Mouse (Mus musculus) lung, postnatal 4 days (tissue): ENCODE measurements around the gene Rhobtb1.

Experiments
- DNase-seq, 2 experiments: peaks; one replicate each; pipeline ENCODE4 v3.0.0; 2021

Gene Rhobtb1

DNA sequence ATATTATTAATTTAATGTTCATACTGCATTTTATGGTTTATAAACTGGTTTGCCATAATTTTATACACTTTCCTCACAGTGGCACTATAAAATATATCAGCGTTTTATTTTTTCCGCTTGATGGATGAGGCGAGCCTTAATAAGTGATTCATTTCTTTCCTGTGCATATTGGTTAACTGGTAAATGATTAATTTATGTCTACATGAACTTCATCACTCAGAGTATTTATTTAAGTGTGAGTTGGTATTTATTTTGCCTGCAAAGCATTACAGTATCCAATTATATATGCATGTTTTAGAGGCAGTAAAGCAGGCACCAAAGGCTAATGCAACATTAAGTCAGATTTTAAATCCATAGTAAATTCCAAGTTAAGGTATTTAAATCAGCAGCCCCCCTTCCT lies 14.6 kb downstream of the Rhobtb1 start:
- DNase-seq: no peak

DNA sequence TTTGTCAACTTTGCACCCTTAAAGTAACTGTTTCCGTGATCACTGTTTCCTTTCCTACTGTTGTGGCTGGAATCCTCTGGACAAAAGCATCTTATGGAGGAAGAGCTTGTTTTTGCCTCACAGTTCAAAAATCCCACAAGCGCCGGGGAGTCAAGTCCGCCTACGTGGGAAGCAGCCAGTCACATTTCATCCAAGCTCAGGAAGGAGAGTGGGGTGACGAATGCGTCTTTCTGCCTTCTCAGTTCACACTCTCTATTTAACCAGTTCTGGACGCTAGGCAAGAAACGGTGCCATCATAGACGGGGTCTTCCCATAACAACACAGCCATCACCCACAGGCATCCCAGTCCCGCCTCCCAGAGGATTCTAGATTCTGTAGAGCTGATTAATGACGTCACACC lies 15.3 kb downstream of the Rhobtb1 start:
- DNase-seq: no peak

- no peak for DNase-seq
Observed at GRCm38 (mm10) chr10:69172412-69172811, 21.2 kb downstream of the Rhobtb1 start.

DNA sequence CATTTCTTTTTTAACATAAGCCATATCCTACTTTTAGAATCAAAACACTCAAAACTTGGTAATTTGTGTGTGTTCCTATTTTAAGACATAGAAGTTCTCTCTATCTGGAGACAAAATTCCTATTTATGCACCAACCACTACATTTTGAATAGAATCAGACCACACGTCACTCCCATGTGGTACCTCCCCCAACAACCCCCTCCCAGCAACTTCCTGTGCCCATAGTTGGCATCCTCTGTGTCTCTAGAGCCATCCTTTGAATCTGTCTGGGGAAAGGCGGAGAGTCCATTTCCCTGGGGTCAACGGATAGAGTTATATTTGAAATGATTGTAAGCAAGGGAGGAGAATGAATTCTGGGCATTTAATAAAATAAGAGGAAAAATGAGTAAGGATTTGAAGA lies 24.9 kb downstream of the Rhobtb1 start:
- DNase-seq: no peak

DNA sequence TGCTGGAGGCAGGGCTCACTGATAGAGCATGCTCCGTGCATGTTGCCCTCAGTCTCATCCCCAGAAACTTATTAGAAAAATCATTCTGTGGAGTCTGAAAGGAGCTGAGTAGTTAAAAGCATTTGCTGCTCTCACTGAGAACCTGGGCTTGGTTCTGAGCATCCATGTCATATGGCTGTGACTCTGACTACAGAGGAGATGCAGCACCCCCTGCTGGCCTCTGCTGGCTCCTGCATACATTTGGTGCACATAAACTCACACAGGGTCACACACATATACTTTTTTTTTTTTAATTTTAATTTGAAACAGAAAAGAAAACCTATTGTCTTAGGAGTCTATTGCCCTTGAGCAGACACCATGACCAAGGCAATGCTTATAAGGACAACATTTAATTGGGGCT lies 28.1 kb downstream of the Rhobtb1 start:
- no peak for DNase-seq

DNA sequence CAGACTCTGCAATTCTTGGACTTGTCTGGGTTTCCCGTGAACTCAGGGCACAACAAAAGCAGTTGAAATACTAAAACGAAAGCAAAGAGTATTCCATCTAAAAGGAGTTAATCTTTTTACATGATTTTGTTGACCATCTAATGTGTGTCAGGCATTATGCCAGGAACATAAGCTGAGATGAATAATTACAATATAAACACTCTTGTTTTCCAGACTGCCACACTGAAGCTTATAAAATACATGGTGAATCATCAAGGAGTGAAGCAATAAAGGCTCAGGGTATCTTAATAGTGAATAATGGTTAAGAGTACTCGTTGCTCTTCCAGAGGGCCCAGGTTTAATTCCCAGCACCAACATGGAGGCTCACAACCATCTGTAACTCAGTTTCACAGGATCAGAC lies 29.8 kb downstream of the Rhobtb1 start:
- DNase-seq: no peak

- DNase-seq: no peak
Observed at GRCm38 (mm10) chr10:69184903-69185302, 33.7 kb downstream of the Rhobtb1 start.

- peak in 1 of 2 experiments; percentile 18 for DNase-seq
Observed at GRCm38 (mm10) chr10:69185431-69185830, 34.2 kb downstream of the Rhobtb1 start.

DNA sequence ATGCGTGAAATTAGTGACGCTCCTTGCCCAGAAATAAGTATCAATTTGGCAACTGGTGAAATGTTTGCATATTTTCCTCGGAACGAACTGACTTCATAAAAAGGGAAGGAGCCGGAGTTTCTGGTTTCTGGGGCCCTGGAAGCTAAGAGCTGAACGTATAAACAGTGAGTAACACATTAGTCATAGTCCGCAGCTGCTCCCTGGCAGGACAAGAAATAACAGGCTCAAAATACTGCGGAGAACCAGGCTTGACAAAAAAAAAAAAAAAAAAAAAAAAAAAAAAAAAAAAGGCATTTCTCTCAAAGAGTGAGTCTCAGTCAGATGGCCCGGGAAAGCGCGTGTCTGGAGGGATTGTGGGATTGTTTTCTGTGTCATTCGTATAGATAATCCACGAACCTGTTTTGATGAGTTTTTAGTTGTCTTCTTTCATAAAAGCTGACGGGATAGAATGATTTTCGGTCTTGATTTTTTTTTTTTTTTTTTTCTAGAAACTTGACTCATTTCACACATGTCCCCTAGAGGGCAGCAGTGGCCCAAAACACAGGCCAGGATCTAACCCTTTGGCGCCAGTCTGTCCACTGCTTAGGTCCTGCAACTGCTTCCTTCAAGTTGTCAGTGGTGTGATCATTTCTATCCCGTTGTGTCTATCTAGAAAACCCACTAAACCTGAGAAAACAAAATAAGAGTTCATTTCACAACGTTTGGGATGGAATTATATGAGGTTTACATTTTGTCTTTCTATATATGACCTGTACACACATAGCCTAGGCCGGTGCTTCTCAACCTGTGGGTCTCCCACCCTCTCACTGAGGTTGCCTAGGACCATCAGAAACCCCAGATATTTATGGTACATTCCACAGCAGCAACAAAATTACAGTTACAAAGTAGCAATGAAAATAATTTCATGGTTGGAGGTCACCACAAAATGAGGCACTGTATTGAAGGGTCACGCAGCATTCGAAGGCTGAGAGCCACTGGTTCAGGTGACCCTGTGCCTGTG lies 35.0 kb downstream of the Rhobtb1 start:
- peak; percentile 75 to 79 for DNase-seq

DNA sequence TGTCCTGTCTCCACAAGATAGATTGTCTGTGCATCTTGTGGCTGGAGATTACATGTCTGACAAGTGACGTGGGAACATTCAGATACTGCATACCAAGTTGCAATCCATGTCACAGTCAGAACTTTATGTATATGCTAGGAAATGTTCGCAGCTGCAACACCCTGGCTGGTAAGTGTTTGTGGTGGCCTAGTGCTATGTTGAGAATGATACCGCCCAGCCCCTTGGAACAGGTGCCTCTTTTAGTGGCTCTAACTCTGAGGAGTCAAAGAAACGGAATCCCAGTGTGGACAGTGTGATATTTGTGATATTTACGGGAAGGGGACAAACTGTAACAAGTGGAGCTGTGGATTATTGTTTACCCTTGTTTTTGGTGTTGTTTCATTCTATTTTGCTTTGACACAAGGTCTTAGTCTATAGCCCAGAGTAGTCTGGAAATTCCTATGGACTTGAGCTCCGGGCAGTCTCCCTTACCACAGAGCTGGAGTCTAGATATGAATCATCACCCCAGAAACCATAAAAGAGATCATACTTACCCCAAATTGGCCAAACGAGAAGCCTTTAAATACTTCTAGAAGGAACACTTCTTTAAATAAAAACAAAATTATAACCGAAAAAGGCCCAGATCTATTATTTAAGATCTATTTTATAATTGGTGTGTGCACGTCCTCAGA lies 36.7 kb downstream of the Rhobtb1 start:
- no peak for DNase-seq

DNA sequence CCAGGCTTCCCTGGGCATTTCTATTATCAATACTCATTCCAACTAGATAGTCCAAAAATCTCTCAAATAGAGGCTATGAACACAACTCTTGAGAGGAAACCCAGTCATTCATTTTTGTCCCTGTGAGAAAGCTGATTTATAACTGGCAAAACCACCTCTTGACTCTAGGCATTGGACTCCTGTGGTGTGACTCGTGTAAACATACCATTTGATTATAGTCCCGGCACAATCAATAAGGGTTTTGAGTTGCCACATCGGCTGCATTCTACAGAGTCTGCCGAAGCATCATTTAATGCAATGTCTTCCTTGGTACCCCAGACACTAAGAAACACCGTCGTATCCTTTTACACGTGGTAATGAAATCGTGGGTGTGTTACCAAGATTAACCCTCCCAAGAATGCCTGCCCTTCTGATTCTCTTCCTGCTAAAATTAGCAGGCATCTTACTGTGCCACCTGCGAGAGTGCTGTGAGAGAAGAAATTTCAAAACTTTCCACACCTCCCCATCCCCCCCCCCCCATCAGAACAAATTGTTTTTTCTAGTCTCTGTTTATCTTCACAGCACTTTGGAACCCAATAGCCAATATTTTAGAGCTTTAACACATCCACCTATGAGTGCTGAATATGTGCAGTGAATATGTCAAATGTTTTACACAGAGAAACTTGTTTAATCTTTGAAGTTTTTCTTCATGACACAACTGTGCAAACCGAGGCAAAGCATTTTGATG lies 39.4 kb downstream of the Rhobtb1 start:
- DNase-seq: no peak

DNA sequence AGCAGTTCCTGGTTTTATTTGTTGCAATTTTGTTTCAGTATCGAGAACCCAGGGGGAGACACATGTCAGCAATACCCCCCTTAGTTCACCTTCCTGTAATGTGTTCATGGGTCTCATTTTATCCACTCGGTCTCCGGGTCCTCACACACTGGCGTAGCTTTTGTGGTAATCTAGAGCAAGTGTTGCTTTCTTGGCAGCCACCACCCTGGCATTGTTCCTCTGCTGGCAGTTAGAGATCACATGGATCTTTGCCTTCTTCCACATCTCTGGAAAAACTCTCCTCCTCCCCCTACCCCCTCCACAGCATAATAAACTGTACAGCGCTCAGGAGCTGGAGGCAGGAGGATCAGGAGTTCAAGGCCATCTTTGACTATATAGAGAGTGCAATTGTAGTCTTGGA lies 41.0 kb downstream of the Rhobtb1 start:
- DNase-seq: no peak

- no peak for DNase-seq
Observed at GRCm38 (mm10) chr10:69193721-69194120, 42.5 kb downstream of the Rhobtb1 start.

DNA sequence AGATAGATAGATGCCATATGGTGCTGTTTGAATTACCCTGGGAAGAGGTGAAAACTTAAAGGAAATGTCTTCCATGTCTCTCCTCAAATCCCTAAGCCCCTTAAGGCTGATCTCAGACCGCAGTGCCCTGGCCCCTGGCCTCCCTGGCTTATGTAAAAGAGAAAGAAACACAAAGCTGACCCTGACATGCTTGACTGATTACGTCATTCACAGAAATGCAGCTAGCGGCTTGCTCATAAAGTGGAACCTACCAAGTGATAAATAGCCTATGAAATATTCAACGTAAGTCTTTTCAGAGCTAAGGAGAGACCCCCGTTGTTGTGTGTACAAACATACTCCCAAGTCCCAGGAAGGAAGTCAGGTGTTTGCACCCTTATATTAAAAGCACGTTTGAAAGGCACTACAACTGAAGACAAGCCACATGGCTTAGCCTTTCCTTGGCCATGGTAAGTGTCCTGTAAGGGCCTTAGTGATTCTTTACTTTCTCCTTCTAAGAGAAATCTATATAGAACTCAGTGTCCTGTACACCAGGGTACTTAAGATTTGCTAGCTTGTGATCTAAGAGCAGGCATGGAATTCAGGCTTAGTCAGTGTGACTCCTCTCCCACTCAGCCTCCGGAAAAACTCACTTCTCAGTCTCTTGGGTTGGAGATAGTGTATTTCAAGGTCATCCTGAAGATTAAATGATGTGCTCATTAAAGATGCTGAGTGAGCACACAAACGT lies 53.6 kb downstream of the Rhobtb1 start:
- DNase-seq: no peak

- no peak for DNase-seq
Observed at GRCm38 (mm10) chr10:69206081-69206480, 54.8 kb downstream of the Rhobtb1 start.

GRCm38 (mm10) chr10:69207481-69207880 lies 56.2 kb downstream of the Rhobtb1 start:
- no peak for DNase-seq

DNA sequence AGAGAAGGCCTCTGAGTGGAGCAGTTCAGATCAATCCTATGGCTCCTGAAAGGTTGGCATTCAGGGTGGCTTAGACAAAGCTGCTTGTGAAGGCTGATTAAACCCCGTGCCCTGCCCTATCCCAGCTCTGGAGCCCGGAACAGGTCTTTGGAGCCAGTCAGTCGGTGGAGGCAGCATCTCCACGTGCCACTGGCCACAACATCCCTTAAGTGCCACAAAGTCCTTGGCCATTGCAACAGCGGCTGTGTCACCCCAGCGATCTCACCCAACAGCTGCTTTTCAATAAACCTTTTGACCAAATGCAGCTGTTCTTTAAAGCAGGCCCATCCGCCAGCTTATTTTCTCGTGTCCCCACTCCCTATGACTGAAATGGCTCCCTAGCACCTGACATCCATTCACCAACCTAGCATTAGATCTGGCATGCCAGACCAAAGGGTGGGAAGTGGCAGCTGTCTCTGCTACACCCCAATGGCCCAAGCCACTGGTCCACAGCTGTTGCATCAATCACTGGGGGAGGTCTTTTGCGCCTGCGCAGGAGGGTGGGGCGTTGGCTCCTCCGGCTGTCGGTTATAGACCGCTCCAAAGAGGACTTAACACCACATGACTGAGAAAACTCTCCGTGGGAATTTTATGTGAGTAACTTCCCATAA lies 56.9 kb downstream of the Rhobtb1 start:
- DNase-seq: no peak

DNA sequence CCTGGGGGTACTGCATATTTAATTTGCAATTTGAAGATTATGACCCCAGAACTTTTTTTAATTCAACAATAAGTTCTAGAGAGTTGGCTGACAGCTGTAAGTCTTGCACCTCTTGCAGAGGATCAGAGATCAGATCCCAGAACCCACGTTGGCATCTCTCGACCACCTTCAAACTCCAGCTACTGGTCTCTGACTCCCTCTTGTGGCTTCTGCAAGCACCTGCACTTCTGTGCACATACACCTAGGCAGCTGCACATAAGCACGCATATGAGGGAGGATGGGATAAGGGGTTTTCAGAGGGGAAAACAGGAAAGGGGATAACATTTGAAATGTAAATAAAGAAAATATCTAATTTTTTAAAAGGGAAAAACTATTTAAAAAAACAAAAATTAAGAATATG lies 57.5 kb downstream of the Rhobtb1 start:
- DNase-seq: no peak

DNA sequence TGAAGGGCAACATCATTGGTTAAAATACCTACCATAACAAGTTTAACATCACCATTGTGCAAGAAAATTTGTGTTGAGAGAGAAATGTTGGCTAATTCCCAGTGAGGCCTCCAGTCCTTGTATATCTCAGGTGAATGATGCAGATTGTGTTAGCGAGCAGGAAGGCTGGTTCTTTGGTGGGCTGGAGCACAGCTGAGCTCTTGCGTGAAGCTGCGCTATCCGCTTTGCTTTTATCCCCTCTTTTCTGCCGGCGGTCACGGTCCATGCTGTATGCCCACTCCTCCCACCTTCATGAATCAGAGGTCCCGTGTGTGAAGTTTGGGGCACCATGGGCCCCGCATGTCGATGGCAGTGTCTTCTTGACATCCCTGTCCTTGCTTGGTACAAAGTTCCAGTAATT lies 58.8 kb downstream of the Rhobtb1 start:
- no peak for DNase-seq

DNA sequence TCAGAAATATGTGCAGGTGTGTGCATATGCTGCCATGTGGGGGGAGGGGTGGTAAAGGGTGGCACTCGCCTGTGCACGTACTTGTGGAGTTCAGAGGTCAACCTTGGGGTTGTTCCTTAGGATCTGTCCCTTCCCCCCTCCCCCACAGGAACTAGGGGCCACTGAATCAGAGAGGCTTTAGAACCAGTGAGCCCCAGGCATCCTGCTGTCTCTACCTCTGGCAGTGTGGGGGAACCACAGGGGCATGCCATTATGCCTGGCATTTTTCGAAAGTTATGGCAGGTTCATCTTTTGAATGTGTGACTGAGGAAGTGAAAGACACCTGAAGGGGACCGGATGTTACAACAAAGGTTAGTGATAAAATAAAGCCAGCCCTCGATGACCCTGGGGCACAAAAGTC lies 59.4 kb downstream of the Rhobtb1 start:
- DNase-seq: no peak

DNA sequence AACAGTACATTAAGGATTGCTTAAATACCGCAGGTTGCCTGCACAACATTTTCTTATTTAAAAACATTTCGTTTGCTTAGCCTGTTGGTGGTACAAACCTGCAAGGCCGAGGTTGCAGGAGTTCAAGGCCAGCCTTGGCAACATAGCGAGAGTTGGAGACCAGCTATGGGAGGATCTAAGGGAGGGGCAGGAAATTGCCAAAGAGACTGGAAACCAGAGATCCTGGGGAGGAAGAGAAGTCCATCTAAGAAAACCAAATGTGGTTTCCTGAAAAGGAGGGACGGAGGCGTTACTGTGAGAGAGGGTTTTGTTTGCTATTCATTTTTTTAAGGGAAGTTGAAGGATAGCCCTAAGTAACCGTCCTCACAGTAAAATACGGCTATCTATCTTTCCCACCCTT lies 60.3 kb downstream of the Rhobtb1 start:
- DNase-seq: peak; percentile 37 to 39

DNA sequence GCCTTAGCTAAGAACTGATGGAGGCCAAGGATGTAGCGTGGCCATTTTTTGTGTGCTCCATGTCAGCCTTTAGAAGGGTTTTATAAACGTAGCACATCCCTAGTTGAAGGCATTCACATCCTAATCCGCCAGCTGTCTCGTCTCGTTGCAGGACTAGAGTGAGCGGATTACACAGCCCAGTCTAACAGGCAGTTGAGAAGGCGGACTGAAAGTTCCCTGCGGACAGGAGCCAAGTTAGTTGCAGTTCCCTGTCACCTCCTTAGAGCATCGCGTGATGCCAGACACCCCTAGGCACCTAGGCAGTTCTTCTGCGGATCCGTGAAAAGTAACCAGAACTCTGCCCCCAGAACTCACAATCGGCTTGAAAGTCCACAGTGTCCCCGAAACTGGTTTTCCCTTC lies 60.7 kb downstream of the Rhobtb1 start:
- DNase-seq: peak; percentile 49 to 50
